Mouse (Mus musculus) spleen, adult 2 months (tissue): ENCODE results near the gene Il21r.

Experiments used
- CTCF ChIP-seq: fragments of 200-500 bp; IDR thresholded peaks from 2 replicates; pipeline ENCODE4 v1.5.1; 2011; ENCODE audit warnings: mild to moderate bottlenecking, inconsistent platforms; ENCODE audit not compliant: insufficient read depth, insufficient read length, insufficient replicate concordance; ENCODE audit errors: extremely low read depth
- POLR2A ChIP-seq: fragments of 200-500 bp; IDR thresholded peaks from 2 replicates; pipeline ENCODE4 v1.6.1; 2011; ENCODE audit warnings: low read depth, low read length, inconsistent platforms

GRCm38 (mm10) chr7:125576982-125577381, 26.2 kb upstream of the Il21r start:
- TF ChIP-seq POLR2A: no peak
- no peak for TF ChIP-seq CTCF
